Mouse (Mus musculus) thymus, postnatal 25 days (tissue): ENCODE results near the gene Slc22a1.
A peak's percentile ranks its signal among the peaks of the same experiment; 100 is the strongest.

Experiments used
- DNase-seq: peaks from one replicate; pipeline ENCODE4 v3.0.0; 2022

Slc22a1 gene

GRCm38 (mm10) chr17:12675646-12676045, at the start of gene Slc22a1:
TSS of gene Slc22a1 (minus strand) at chr17:12675829.
- DNase-seq, result no peak

- DNase-seq, result no peak
Measured at GRCm38 (mm10) chr17:12724767-12725744, 49.4 kb upstream of the Slc22a1 start.

GRCm38 (mm10) chr17:12723986-12724766, 48.5 kb upstream of the Slc22a1 start:
- no peak for DNase-seq

GRCm38 (mm10) chr17:12722622-12723021, 47.0 kb upstream of the Slc22a1 start:
- no peak for DNase-seq

GRCm38 (mm10) chr17:12721118-12721886, 45.7 kb upstream of the Slc22a1 start:
- no peak for DNase-seq

- DNase-seq, result no peak
Measured at GRCm38 (mm10) chr17:12718251-12718650, 42.6 kb upstream of the Slc22a1 start.

- DNase-seq, result no peak
Measured at GRCm38 (mm10) chr17:12717445-12717844, 41.8 kb upstream of the Slc22a1 start.

GRCm38 (mm10) chr17:12715032-12715431, 39.4 kb upstream of the Slc22a1 start:
- DNase-seq, result no peak

- peak; percentile 37 for DNase-seq
Measured at GRCm38 (mm10) chr17:12714080-12714561, 38.5 kb upstream of the Slc22a1 start.

GRCm38 (mm10) chr17:12712993-12713392, 37.4 kb upstream of the Slc22a1 start:
- DNase-seq, result no peak

- no peak for DNase-seq
Measured at GRCm38 (mm10) chr17:12712191-12712590, 36.6 kb upstream of the Slc22a1 start.

GRCm38 (mm10) chr17:12710976-12711375, 35.3 kb upstream of the Slc22a1 start:
- DNase-seq, result no peak

- peak; percentile 17 for DNase-seq
Measured at GRCm38 (mm10) chr17:12710050-12710780, 34.6 kb upstream of the Slc22a1 start.

GRCm38 (mm10) chr17:12708398-12708797, 32.8 kb upstream of the Slc22a1 start:
- DNase-seq, result no peak

- DNase-seq, result no peak
Measured at GRCm38 (mm10) chr17:12706590-12707049, 31.0 kb upstream of the Slc22a1 start.

GRCm38 (mm10) chr17:12702901-12703300, 27.3 kb upstream of the Slc22a1 start:
- no peak for DNase-seq

GRCm38 (mm10) chr17:12700373-12700772, 24.7 kb upstream of the Slc22a1 start:
- no peak for DNase-seq

- DNase-seq, result no peak
Measured at GRCm38 (mm10) chr17:12691899-12692298, 16.3 kb upstream of the Slc22a1 start.

GRCm38 (mm10) chr17:12689537-12689936, 13.9 kb upstream of the Slc22a1 start:
- DNase-seq, result peak; percentile 55

- no peak for DNase-seq
Measured at GRCm38 (mm10) chr17:12688427-12689110, 12.9 kb upstream of the Slc22a1 start.

GRCm38 (mm10) chr17:12684928-12685624, 9.4 kb upstream of the Slc22a1 start:
- DNase-seq, result no peak
